Mouse (Mus musculus) layer of hippocampus, adult 2 months (tissue): ENCODE data around the gene Sox5. TPM values are rescaled to one million over a fixed set of nuclear protein-coding genes. Genes with fewer than 3 reads are reported as not detected.
A peak's percentile ranks its signal among the peaks of the same experiment; 100 is the strongest.

ENCODE experiments used
- DNase-seq, 2 experiments: peaks; one replicate each; pipeline ENCODE4 v3.0.0; 2022; ENCODE audit warnings: low spot score in 2 of 2
- H3K27ac ChIP-seq: fragments of 200-600 bp; 2 replicates; pipeline ENCODE4 v1.8.1; 2022
- H3K4me3 ChIP-seq: fragments of 200-600 bp; 2 replicates; pipeline ENCODE4 v1.8.1; 2022; ENCODE audit warnings: mild to moderate bottlenecking
- CTCF ChIP-seq: fragments of 200-600 bp; conservative IDR thresholded peaks from 2 replicates; pipeline ENCODE4 v1.8.1; 2022; ENCODE audit warnings: antibody characterized with exemption, mild to moderate bottlenecking, moderate library complexity
- total RNA-seq, 2 experiments: library from RNA; stranded (reverse); gene quantifications; 2 replicates each; pipeline ENCODE4 v1.2.3; 2021

Sox5 gene
- total RNA-seq, 2 experiments from 2014 or later: 36.8 to 42.0 TPM

DNA sequence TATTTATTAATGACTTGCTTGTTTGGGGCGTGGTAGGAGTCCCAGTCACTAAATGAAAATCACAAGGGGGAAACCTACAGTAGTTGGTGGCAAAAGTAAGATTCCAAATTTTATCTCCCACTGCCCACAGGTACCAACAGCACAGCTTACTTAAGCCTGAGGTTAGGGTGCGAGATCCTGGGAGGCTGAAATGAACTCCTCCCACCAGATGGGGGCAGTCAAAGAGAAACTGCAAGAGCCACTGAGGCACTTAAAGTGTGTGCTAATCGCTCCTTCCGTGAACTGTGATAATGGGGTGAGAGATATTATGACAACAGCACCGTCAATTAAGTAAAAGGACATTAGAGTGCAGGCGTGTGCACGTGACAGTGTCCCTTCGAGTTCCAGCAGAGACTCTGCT, 232.8 kb downstream of the Sox5 start:
- Histone ChIP-seq H3K4me3 (no peak overlapping the region), H3K27ac (no peak overlapping the region)
- DNase-seq: no peak
- TF ChIP-seq CTCF: peak; percentile 33

DNA sequence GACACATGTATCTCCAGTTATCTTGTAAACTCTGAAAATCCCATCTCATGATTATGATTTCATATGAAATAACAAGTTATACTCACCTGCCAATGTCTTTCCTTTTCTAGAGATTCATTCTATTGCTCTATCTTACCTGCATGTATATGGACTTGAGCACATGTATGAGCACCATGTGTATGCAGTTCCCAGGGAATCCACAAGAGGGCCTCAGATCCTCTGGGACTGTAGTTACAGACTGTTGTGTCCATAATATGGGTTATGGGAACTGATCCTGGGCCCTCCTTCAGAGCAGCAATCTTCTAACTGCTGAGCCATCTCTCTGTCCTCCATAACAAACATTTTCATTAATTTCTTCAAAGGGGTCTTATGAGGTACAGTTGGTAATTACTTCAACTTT, 234.6 kb downstream of the Sox5 start:
- no peak overlapping the region for H3K4me3 ChIP-seq
- H3K27ac ChIP-seq: no peak overlapping the region
- peak; percentile 35 for TF ChIP-seq CTCF
- no peak for DNase-seq

DNA sequence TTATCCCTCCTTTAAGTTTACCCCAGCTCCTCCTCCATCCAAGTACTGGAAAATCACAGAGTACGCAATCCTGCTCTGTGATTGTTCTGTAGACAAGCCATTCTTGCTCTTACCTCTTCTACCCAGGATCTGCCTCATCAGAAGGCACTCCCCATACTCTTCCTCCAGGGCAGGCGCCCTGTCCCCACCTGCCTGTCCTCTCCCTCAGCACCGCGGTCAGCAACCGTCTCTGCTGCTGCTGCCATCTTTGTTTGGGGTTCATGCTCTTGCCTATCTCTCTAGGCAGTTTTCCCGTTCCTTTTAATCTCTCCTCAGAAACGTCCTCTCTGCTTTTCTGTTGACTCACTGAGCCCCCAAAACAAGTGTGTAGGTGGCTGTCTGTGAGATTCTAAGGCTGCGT, 236.2 kb downstream of the Sox5 start:
- TF ChIP-seq CTCF: no peak
- DNase-seq: no peak
- H3K27ac ChIP-seq: no peak overlapping the region
- H3K4me3 ChIP-seq: no peak overlapping the region

DNA sequence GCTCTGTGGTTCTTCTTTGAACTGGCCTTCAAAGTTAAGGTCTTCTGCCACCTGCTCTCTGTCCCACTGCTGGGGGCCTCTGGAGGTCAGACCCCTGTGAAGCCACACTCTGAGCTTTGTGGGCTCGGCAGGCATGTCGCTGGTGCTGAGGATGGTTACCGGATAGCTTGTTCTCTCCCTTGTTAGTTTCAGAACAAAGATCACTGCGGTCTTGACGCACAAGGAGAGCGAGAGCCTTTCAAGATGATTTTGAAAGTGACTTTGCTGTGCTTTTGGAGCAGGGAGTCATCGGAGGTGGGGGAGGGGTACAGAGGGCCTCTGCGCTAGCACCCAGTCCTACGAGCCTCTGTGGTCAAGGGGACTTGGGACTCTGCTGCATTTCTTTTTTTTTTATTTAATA, 240.5 kb downstream of the Sox5 start:
- DNase-seq: no peak
- H3K27ac ChIP-seq: no peak overlapping the region
- no peak for TF ChIP-seq CTCF
- no peak overlapping the region for H3K4me3 ChIP-seq

DNA sequence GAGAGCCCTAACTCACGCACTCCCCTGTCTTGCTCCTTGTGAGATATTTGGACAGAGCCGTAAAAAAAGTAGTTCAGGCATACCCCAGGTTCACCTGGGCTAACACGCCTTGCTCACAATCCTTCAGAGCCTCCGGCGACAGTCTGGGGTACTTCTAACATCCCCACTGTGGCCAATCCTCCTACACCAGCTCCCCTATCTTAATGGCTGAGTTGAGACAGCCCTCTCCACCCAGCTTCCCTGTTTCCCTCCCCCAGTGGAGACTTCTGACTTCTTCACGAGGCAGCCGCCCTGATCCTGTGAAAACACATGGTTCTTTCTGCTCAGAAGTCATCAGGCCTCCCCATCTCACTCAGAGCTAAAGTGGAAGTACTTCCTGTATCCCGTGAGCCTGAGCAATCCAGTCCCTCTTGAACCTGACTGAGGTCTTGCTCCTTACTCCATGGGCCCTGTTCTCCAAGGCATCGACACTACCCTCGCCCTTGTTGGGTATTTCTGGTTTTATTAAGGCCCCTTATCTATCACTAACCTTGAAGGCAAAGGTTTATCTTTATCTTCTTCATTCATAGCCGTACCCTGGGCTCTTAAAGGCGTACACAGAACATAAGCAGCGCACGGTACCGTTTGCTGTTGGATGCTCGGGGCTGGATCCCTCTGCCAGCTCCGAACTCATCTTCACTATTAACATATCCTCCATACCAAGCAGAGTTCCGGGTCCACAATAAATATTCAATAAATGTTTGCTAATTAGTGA, 242.2 kb downstream of the Sox5 start:
- Histone ChIP-seq H3K27ac (no peak overlapping the region), H3K4me3 (no peak overlapping the region)
- TF ChIP-seq CTCF: no peak
- no peak for DNase-seq

DNA sequence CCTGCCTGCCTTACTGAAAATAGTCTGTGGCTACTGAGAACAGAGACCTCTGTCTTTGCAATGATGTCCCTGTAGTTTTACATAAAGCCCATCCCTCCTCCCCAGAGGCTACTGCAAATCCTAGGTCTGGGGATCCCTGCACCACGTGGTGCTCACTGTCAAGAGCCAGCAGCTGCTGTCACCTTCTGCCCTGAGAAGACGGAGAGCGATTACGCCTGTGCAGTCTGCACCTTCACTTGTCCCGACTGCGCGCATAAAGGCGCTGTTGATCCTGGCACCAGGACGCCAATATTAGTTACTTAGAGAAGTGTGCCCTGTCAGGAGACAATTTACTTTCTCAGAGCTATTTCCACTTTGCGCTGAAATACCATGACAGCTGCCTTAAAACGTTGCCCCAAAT, 258.3 kb downstream of the Sox5 start:
- no peak overlapping the region for H3K27ac ChIP-seq
- DNase-seq: no peak

DNA sequence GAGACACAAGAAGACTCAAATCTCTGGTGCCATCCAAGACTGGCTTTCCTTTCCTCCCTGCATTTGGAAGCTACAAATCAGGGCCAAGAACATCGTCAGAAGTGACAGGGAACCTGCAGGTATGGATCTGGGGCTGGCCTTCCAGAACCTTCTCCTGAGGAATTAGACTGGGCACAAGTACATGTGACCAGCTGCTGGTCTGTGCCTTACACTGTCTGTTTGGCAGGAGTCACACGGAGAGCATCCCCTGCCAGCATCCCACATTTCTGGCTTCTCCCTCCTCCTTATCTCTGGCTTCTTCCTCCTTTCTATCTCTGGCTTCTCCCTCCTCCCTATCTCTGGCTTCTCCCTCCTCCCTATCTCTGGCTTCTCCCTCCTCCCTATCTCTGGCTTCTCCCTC, 263.0 kb downstream of the Sox5 start:
- H3K4me3 ChIP-seq: no peak overlapping the region
- H3K27ac ChIP-seq: no peak overlapping the region
- no peak for TF ChIP-seq CTCF
- DNase-seq: no peak

More for the DNA sequence above, 258.3 kb downstream of the Sox5 start:
- H3K4me3 ChIP-seq: no peak overlapping the region
- TF ChIP-seq CTCF: no peak

DNA sequence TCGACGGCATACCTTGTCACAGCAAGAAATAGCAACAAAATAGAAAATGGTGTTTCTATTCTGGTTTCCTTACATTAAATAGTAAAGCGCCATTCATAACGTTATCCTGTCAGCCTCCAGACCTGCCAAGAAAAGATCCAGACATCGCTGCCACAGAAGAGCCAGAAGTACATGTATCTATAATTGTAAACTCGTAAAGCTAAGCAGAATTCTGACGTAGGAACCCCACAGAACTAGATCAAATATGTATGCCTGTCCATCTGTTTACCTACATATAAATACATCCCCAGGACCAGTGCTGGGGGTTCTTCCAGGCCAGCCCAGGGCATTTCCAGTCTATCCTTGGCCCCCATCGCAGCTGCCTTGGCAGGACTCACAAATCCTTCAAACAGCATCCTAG, 265.9 kb downstream of the Sox5 start:
- DNase-seq: no peak
- no peak for TF ChIP-seq CTCF
- Histone ChIP-seq H3K4me3 (no peak overlapping the region), H3K27ac (no peak overlapping the region)

DNA sequence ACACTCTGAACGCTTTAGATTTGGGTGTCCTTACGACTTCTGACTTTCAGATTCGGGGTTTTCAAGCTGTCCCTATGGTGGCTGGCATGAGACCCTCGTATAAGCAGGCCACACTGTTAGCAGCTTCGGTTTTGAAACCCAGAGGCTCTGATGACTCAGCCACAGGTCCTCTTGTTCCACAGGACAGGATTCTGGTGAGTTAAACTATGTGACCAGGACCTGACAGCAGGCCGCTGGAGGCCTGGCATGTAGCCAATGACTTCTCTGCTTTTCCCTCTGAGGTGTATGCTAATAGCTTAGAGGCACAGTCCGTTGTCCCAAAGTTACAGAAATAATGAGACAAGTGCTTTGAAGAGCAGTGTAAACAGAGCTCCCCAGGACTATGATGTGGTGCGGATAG, 268.0 kb downstream of the Sox5 start:
- no peak overlapping the region for H3K27ac ChIP-seq
- no peak for DNase-seq
- TF ChIP-seq CTCF: no peak
- no peak overlapping the region for H3K4me3 ChIP-seq

DNA sequence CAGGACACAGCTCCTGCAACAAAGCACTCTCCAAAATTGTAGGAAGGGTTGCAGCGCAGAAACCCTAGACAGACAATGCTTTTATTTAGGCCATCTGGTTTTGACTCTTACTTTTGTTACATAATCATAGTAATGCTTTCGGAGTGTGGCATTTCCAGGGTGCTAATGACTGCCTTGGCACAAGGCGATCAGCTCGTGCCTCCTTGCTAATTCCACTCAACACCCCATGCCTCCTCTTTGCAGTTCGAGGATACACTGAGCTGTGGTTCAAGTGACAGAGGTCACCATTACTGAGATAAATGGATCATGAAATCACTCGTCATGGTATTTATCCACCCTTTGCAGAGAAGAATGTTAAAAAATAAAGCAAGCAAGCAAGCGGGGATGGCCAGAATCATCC, 269.9 kb downstream of the Sox5 start:
- DNase-seq: no peak
- Histone ChIP-seq H3K4me3 (no peak overlapping the region), H3K27ac (no peak overlapping the region)
- TF ChIP-seq CTCF: no peak

DNA sequence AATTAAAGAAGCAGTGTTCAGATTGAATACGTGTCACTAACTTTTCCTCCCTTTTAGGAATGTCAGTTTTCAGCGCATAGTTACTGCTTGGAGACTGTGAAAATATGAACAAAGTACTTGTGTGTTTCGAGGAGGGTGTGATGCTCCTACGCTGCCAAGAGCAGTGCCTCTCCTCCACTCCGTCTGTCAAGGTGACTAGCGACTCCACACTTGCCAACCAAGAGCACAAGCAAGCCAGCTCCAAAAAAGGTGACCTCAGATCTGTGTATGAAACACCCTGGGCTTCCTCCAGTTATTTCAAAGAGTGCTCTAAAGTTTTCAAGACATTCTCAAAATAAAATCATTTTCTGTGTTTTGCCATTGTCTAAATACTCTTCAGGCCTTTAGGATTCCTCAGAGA, 271.6 kb downstream of the Sox5 start:
- no peak overlapping the region for H3K4me3 ChIP-seq
- DNase-seq: no peak
- H3K27ac ChIP-seq: no peak overlapping the region
- TF ChIP-seq CTCF: no peak

DNA sequence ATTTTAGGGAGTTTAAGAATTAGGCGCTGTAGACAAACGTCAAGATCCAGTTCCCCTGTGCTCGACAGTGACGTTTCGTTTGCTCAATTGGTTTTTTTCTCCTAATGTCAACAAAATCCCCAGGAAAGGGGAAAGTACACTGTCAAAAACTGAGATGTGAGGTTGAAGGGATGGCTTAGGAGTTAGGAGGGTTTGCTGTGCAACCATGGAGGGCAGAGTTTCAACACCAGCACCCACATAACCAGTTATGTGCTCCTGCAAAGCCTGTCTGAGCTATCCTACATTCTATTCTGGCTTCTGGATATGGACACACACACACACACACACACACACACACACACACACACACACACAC, 277.6 kb downstream of the Sox5 start:
- DNase-seq: no peak
- no peak overlapping the region for H3K4me3 ChIP-seq
- TF ChIP-seq CTCF: no peak
- H3K27ac ChIP-seq: no peak overlapping the region

DNA sequence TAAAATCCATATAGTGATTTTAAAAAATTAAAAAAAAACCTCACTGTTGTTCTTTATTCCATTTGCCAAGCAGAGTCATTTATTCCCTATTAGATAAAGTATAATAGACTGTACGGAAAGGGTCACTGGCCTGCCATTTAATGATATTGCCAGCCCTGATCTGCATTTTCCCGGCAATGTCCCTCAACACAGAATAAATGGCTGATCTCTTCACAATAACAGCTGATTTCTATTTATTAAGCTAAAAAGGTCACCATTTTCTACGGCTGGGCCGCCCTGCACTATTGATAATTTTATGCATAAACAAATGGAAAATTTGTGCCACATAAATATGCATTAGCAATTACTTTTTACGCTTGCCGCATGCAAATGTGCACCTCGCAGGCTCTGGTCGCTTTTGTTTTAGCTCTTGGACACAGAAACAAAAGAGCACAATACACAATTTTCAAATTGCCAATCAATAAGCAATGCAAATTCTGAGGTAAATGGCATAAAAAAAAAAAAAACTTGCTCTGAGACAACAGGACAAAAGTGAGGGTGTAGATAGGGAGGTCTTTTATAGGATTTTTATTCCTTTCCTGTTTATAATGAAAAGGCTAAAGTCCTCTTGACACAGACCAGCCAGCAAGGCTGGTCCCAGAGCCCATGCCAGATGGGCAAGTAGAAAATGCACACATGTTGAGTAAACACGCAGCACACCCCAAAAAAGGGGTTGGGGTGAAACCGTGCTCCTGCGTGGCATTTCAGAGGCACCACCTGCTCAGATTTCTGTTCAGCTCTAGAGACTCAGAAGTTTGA, 278.2 kb downstream of the Sox5 start:
- H3K27ac ChIP-seq: no peak overlapping the region
- no peak for TF ChIP-seq CTCF
- no peak overlapping the region; the same call in 1 of the 2 replicates for H3K4me3 ChIP-seq
- DNase-seq: no peak

DNA sequence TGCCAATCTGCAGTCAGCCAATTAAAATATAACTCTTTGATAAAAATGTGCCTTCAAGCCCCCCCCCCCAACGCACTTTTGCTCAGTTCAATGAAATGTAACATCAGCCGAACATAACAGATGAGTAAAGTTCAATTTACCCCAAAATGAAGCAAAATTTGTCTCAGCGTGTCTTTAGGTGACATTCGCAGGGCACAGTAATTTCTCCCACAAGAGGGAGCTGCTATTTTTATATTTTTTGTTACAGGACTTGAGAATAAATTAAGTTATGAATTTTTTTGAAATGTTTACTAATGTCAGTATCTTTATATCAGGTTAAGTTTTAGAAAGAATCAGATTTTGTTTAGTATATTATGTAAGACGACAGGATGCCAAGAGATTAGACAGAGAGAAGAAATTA, 280.3 kb downstream of the Sox5 start:
- TF ChIP-seq CTCF: peak; percentile 71
- H3K27ac ChIP-seq: no peak overlapping the region
- H3K4me3 ChIP-seq: no peak overlapping the region
- no peak for DNase-seq
